Mouse (Mus musculus) fat pad, adult 2 months (tissue): Measurements from ENCODE around the gene Rab1a.
"Not testable (repeated sequence)": the region's sequence is repeated elsewhere in the genome, so short reads cannot be mapped to it uniquely, and the experiment has no call there.

Experiments
- DNase-seq: peaks from one replicate; pipeline ENCODE4 v3.0.0-alpha.2; 2011; ENCODE audit warnings: low read depth, low spot score; ENCODE audit errors: extremely low read depth

Rab1a gene

DNA sequence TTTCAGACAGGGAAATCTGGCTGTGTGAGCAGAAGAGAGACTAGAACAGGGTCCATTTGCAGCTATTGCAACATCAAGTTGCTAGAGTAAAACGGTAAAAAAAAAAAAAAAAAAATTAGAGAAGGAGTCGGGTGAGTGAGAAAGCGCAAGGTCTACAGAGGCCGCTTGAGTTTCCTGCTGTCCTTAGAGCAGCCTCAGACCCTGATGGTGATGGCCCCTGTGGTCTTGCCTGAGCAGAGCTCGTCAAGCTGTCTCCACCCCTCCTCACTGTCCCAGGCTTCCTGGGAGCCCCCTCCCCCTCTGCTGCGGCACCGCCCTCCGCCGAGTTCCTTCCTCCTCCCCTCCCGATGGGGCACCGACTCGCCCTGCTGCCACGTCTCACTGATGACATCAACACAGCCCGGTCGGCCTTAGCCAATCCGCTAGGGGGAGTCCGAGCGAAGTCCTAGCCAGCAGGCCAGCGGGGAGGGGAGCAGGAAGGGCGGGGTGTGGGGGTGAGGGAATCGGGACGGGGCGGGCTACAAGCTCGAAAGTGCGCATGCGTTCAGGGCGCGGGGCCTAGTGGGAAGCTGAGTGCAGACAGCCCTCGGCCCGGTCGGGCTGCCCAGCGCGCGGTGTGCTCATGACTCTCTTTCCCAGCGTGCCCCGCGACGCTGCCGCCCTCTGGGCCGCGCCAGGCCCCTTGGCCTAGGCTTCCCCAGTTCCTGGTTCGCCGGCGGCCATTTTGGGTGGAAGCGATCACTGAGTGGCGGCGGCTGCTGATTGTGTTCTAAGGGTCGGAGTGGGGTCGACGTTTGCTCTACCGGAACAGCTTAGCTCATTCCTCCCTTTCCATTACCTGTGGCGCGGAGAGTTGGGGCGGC is at the start of gene Rab1a:
Gene Rab1a, plus strand, starts transcription at position 720 of the 863 bp plus-strand sequence.
- DNase-seq, result peak; percentile 81

DNA sequence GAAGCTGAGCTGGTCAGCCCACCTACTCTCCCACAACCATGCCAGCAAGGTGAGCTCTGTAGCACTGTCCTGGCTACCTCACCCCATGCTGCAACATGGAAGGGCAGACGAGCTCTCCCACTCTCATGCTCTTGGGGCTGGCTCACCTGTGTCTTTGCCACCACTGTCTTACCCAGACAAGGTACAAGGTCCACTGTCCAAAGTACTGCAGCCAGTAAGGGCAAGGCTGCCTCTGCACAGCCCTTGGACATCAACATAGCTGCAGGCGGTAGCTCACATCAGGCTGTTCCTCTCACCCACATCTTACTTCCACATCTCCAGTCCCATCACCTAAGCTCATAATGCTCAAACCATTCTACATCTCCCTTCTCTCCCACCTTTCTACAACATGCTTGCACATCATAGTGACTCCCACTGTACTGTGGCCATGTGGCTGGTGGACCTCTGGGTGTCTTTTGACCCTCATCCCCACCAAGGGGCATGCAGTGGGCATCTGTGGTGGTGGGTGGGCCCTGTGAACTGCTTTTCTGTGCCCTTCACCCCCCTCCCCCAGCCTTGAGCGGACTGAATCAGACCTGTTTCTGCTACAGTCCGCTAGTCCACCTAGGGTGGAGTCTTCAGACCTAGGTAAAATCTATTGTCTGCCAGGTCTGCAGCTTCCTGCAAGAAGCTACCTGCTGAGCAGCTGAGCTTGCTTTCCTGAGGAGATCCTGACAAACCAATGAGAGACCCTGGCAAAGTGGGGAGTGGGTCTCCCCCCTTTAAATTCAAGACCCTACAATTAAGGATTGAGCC is 48.9 kb upstream of the Rab1a start:
- no peak for DNase-seq

DNA sequence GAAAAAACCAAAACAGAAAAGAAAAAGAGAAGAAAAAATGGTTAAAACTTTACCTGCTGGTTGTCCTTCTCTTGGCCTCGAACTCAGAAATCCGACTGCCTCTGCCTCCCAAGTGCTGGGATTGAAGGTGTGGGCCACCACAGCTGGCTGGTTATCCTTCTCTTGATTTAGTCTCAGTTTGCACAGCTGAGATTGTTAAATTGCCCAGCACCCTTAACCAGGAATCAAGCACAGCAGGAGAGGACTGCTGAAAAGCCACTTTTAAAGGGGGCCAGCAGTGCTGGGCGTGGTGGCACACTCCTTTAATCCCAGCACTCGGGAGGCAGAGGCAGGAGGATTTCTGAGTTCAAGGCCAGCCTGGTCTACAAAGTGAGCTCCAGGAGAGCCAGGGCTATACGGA is 47.7 kb upstream of the Rab1a start:
- DNase-seq, result not testable (repeated sequence)

DNA sequence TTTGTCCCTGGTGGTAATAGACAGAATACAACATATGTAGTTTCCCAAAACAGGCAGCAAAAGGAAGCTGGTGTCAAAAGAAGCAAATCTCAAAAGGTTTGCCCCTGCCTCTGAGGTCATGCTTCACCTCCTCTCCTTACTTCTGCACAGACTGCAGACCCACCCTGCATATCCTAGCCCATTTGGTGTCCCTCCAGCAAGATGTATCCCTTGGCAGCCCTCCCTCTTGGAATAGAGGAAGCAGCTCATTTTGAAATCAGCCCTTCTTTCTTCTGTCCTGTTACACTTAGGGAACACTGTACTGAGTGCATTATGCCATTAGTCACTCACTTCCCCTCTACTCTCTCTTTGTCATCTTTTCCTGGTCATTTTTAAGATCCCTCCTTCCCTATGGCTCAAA is 42.4 kb upstream of the Rab1a start:
- DNase-seq, result no peak

DNA sequence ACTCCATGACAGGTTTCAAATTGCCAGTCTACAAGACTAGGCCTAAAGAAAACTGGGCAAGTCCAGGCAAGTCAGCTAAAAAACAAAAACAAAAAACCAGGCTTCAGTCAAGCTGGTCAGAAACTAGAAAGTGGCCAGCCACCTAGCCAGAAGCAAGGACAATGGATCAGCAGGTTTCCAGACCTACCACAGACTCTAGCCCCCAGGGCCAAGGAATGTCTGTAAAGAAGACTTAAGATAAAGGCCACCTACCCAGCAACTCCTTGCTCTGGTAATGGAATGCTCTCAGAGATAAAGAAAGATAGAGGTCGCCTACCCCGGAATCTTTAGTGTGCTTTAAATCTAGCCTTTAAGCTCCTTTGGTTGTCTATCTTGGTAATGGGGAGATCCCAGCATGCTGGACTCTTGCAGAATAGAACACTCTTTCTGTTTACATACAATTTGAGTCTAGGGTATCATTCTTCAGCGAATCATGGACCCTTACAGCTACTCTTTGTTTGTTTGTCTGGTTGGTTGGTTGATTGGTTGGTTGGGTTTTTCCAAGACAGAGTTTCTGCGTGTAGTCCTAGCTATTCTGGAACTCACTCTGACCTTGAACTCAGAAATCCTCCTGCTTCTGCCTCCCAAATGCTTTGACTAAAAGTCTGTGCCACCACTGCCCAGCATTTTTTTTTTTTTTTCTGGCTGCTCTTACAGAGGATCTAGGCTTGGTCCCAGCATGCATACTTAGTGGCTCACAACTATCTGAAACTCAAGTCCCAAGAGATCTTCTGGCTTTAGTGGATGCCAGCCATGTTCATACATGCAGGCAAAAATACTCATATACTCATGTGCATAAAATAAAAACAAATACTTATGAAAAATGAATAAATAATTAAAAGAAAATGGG is 36.0 kb upstream of the Rab1a start:
- DNase-seq, result no peak

DNA sequence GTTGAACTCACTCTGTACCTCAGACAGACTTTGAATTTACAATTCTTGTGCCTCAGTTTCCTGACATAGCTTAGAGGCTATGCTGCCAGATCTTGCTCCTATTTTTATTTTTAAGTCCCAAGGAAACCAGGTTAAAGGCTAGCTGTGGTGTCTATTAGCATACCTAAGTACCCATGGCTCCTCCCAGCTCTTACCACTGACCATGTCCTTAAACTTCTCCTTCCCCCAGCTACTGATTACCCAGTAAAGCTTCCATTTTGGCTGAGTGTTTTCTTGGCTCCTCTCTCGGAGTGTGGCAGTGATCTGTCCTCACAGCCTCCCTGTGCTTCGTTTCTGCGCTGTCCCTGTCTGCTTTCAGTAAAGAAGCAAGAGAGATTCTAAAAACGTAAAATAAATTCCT is 35.2 kb upstream of the Rab1a start:
- no peak for DNase-seq

DNA sequence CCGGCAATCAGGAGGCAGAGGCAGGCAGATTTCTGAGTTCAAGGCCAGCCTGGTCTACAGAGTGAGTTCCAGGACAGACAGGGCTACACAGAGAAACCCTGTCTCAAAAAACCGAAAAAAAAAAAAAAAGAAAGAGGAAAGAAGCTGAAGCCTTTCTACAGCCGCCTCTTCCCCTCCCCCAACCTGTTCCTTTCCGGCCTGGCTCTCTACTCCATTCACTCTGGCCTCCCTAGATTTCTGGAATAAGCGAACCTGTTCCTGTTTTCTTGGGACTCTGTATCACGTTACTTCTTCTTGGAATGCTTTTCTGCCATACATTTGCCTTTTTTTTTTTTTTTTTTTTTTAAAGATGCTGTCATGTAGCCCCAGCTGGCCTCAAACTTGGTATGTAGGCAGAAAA is 34.8 kb upstream of the Rab1a start:
- not testable (repeated sequence) for DNase-seq

DNA sequence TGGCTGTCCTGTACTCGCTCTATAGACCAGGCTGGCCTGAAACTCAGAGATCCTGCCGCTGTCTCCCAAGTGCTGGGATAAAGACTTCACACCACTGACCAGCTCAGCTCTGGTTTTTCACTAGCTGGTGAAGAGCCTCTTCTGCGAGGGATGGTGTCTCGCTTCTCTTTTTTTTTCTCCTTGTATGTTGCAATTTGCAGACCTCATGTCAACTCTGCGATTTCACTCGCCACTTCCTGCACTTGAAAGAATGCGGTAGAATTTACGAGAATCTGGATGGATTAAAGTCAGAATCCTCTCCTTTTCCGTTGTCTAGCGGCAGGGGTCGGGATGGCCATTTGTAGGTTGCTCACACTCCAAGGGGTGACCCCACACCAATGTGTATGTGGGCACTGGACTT is 32.3 kb upstream of the Rab1a start:
- DNase-seq, result no peak

DNA sequence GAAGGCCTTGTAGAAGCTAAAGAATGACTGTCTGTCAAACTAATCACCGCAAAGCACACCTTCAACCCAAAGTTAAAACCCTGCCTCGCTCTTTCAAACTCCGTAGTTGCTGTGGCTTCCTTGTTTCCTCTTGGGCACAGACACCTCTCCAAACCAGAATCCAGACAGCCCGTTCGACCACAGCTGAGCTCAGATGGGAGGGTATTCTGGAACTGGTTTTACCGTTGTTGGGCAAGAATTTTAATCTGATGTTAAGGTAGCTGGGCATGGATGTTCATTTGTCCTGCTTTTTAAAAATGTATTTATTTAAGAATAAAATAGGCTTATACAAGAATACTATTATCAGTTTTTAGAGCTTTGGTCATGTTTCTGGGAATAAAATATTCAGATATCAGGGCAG is 14.0 kb upstream of the Rab1a start:
- DNase-seq, result peak; percentile 52

DNA sequence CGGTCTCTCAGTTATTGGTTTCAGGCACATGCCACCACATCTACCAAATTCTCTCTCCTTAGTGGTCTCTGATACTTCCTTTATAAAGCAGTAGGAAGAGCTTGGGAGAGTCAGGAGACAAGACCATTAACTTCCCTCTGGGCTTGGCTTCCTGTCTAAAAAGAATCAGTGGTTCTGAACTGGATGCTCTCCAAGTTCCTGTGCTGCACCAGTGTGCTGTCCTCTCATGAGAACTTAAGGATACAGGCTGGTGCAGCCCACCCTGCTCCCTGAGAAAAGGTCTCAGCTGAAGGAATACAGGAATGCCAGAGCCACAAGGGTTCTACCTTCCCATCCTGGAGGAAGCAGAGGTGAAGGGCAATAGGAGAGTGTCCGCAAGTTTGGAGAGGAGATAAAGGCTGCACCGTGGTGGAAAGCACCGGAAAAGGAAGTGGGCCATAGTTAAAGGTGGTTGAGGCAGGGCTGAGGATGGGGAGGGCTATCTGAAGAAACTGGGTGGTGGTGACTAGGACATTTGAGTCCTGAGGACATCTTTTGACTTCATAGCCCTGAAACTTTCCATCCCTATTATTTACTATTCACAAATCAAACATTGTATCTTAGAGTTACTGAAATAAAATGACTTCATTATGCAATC is 8.0 kb upstream of the Rab1a start:
- no peak for DNase-seq

DNA sequence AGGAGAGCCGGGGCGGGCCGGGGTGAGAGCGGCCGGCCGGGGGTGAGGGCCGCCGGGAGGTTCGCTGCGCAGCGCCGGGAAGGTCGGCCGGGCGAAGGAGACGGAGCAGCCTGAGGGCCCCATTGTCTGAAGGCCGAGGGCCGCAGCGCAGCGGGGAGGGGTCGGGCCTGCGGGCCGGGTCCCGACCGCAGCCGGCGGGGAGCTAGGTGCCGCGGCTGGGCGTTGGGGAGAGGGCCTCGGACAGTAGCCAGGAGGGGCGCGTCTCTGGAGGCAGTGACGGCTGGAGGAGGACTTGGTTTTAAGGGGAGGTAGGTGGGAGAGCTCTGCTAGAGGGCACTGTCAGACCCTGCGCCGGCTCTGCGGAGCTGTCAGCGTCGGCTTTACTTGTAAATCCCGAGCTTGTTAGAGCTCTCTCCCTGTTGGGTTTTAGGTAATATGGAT is 449 bp downstream of the Rab1a start:
- no peak for DNase-seq

DNA sequence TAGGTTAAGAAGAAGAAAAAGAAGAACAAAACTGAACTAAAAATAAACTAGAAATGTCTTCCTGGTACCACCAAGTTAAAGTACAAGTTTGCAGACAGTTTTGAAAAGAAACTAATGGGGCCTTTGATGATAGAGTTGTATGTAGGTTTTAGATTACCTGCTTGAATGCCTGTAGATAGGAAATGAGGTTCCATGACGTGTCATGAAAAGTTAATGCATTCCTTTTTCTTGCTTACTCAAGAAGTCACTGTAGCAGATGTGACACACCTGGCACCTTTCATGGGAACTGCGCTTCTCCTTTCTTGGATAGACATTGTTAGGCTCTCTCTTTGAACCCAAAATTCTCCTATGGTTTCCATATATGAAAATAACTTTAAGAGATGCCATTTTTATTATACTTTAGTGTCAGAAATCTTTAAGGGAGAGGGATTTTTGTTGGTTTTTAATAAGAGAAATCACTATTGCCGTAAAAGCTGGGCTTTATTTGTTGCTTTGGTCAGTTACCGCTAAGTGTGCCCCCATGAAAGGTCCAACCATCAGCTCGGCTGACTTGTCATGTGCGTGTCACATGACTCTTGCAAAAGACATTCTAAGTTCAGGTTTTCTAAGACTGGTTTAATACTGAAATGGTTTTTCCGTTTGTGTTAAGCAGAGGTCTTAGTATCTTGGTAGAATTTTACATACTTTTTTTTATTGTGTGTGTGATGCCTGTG is 1.2 kb downstream of the Rab1a start:
- no peak for DNase-seq

DNA sequence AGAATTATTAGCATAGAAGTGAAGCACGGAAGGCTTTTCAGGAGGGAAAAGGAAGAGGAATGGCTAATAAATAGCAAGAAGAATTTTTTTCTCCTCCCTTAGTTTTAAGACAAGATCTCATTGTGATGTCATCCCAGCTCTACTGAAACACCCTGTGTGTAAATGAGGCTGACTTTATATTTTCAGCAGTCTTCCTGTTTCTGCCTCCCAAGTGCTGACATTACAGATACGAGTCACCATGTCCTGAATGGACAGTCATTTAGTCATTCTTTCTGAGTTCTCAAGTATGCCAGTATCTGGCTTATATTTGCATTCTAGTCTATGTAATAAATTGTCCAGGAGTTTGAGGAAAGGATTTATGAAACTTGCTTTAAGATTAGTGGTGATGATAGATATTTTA is 3.1 kb downstream of the Rab1a start:
- DNase-seq, result no peak

DNA sequence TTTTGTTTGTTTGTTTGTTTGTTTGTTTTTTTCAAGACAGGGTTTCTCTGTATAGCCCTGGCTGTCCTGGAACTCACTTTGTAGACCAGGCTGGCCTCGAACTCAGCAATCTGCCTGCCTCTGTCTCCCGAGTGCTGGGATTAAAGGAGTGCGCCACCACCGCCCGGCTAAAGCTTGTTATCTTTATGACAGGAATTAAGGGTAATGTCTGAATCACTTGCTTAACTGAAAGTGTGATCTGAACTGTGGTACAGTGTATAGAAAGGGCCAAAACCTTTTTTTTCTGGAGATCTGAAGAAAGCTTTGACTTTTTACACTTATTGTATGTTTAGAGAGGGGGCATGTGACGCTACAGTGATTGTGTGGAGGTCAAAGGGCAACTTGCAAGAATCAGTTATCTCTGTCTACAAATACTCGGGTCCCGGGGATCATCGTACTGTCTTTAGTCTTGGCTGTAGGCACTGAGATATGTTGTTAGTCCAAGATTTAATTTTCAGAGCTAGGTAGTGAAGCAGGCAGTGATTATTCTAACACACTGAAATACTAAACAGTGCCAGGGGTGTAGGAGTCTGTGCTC is 3.7 kb downstream of the Rab1a start:
- no peak for DNase-seq

DNA sequence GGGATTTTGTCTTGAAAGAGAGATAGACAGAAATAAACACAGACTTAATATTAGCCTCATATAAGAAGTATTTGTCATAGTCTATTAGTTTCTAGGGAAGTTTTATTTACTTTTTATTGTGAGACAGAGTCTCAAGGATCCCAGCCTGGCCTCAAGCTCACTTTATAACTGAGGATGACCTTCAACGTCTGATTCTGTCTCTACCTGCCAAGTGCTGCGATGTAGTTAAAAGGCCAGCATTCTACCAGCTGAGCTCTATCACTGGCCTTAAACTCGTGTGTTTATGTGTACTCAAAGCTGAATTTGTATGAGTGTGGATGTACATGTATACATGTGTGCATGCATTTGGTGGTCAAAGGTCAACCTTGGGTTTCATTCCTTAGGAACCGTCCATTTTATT is 4.3 kb downstream of the Rab1a start:
- DNase-seq, result no peak

DNA sequence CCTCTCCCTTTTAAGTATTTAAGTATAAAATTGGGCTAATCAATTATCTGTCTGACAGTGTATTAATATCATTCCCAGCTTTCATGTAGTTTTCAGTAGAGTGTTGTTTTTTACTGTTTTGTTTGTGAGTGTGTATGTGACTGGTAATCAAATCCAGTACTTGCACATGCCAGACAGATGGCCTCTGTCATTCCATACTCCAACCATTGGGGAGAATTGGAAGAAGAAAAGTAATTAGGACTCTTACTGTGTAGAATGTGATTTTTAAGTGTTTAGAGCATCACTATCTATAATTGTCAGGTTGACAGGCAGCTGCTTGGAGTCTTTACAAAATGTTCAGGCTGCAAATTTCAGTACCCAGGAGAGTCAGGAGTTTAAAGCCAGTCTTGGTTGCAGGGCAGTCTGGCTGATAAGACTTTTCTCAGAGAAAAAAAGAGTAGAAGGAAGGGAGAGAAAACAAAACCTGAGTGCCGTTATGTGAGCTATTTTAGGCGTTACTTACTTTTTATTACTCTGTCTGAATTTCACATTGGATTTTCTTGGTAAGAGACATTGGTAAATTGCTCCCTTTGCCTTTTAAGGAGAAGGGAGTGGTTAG is 5.5 kb downstream of the Rab1a start:
- no peak for DNase-seq

DNA sequence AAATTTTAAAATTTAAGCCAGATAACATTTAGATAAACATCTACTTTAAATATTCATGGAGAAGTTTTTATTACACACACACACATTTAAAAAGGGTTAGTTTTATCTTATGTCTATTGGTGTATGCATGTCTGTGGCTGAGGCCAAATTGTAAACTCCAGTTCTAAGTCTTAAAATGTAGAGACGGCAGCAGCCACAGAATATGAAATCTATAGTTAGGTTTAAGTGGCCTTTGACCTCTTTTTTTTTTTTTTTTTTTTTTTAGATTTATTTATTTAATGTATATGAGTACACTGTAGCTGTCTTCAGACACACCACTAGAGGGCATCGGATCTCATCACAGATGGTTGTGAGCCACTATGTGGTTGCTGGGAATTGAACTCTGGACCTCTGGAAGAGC is 6.4 kb downstream of the Rab1a start:
- DNase-seq, result no peak

DNA sequence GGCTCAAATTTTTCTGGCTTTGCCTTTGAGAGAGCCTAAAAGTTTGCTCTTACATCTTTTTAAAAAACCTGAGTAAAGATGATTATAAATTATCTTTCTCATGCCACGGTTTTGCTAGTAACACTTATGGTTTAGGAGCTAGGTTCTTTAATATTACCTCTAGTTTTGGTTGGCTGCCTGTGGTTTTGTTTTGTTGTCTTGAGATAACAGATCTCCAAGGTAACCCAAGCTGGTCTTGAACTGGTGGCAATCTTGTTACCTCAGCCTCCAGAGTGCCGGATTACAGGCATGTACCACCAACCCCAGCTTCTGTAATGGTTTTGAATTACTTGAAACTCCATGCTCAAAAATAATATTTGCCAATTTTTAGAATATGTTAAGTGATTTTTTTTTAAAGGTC is 10.6 kb downstream of the Rab1a start:
- no peak for DNase-seq

DNA sequence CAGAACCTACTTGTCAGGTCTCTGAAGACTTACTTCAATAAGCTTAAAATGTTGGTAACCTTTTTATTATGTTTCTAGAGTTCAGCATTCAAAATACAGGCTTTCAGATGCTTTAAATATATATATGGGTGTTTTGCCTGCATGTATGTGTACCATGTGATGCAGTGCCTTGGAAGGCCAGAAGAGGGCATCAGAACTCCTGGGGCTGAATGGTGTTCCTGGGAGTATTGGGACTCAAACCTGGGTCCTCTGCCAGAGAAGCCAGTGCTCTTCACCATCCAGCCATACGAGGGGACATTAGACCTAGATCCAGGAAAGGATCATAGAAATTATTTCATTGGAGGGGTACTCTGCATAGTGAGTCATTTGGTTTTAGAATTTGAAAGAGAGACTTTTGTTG is 13.5 kb downstream of the Rab1a start:
- no peak for DNase-seq
